Mouse (Mus musculus) spleen, adult 2 months (tissue): ENCODE measurements around the gene Gm49321.

Source experiments
- CTCF ChIP-seq: fragments of 200-500 bp; IDR thresholded peaks from 2 replicates; pipeline ENCODE4 v1.5.1; 2011; ENCODE audit warnings: mild to moderate bottlenecking, inconsistent platforms; ENCODE audit not compliant: insufficient read depth, insufficient read length, insufficient replicate concordance; ENCODE audit errors: extremely low read depth
- POLR2A ChIP-seq: fragments of 200-500 bp; IDR thresholded peaks from 2 replicates; pipeline ENCODE4 v1.6.1; 2011; ENCODE audit warnings: low read depth, low read length, inconsistent platforms

DNA sequence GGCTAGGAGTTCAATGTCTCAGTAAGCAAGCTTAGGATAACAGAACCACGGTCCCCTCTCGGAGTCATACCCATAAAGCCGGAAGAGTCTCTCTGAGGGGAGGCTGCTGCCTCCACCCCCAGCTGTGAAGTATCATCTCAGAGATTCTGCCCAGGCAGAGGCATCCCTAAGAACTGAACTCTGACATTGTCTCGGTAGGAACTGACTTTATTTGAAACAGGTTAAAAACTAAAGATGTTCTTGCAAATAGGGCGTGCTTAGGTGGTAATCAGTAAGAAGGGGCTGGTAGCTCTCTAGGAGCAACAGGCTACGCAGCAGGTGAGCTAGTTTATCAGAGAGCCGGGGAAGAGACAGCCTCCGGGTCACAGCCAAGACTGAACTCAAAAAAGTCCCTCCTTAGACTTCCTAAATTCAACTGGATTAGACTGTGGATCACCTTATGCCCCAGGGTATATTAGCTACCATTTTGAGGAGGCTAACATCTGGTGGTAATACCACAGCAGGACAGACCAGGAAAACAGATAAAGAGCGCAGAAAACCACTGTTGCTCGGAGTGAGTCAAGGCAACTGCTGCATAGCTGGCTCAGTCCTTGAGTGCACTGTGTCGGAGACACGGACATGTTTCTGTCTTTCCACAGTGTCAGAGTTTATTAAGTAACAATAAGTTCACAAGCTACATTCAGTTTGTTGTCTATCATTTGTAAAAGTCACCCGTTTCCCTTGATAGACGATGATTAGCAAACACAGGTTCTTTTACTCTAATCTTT is 16.1 kb downstream of the Gm49321 start:
- no peak for TF ChIP-seq CTCF
- TF ChIP-seq POLR2A: no peak
